Mouse (Mus musculus) lung, adult 2 months (tissue): ENCODE data around the gene Lipc.

Experiments used
- CTCF ChIP-seq: fragments of 200-500 bp; IDR thresholded peaks from 2 replicates; pipeline ENCODE4 v1.5.1; 2011; ENCODE audit warnings: mild to moderate bottlenecking, low read length, control low read depth; ENCODE audit not compliant: insufficient read depth
- POLR2A ChIP-seq: fragments of 200-500 bp; IDR thresholded peaks from 2 replicates; pipeline ENCODE4 v1.6.1; 2011; ENCODE audit warnings: low read depth, mild to moderate bottlenecking, control low read depth, low read length, borderline replicate concordance; ENCODE audit errors: extremely low read depth

DNA sequence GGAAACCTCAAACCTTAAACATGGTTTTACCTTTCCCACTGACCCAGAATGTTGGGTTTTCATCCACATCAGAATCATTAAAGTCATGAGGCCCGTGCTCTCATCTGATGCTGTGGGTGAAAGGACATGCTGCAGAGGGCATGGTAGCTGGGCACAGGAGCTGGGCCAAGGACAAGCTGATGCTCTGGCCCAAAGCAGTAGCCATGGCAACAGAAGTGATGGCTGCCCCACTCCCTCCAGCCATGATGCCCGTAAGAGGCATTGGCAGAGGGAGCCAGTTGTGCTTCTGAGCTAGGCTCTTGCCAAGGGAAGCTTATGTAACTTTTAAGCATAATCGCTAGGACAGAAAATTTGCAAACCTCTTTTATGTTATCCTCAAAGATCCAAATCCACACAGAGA, 2.2 kb upstream of the Lipc start:
- no peak for TF ChIP-seq POLR2A
- TF ChIP-seq CTCF = no peak
